Mouse (Mus musculus) embryonic facial prominence, embryonic 11.5 days (tissue): ENCODE results near the gene Ptges3. TPM values are rescaled to one million over a fixed set of nuclear protein-coding genes. Genes with fewer than 3 reads are reported as not detected.

Source experiments
- ATAC-seq: fragments of 200-750 bp; cut with Nextera tagmentation; replicated peaks from 2 replicates; pipeline ENCODE4 v1.8.0; 2017; ENCODE audit warnings: low read depth; ENCODE audit not compliant: insufficient number of reproducible peaks, low FRiP score, low TSS enrichment
- DNase-seq: peaks from one replicate; pipeline ENCODE4 v3.0.0-alpha.2; 2015; ENCODE audit warnings: low spot score
- H3K27ac ChIP-seq: fragments of 300-500 bp; sonication (generic); replicated peaks from 2 replicates; pipeline ENCODE4 v1.5.1; 2014; ENCODE audit warnings: mild to moderate bottlenecking, low read depth, low read length, control low read depth
- H3K27me3 ChIP-seq: fragments of 300-500 bp; sonication (generic); 2 replicates; pipeline ENCODE4 v1.6.1; 2014; ENCODE audit warnings: mild to moderate bottlenecking, low read length, moderate library complexity, mixed read lengths; ENCODE audit not compliant: control insufficient read depth, insufficient read depth
- H3K36me3 ChIP-seq: fragments of 300-500 bp; sonication (generic); replicated peaks from 2 replicates; pipeline ENCODE4 v1.6.1; 2014; ENCODE audit warnings: low read depth, mild to moderate bottlenecking, low read length, moderate library complexity, mixed read lengths; ENCODE audit not compliant: control insufficient read depth, insufficient read depth
- H3K4me1 ChIP-seq: fragments of 300-500 bp; sonication (generic); 2 replicates; pipeline ENCODE4 v1.6.1; 2014; ENCODE audit warnings: low read length, mixed read lengths; ENCODE audit not compliant: control insufficient read depth, insufficient read depth
- H3K4me2 ChIP-seq: fragments of 300-500 bp; sonication (generic); 2 replicates; pipeline ENCODE4 v1.6.1; 2014; ENCODE audit warnings: low read depth, mild to moderate bottlenecking, control low read depth, low read length, moderate library complexity
- H3K4me3 ChIP-seq: fragments of 300-500 bp; sonication (generic); 2 replicates; pipeline ENCODE4 v1.5.1; 2014; ENCODE audit warnings: low read depth, low read length, control low read depth
- H3K9ac ChIP-seq: fragments of 300-500 bp; sonication (generic); replicated peaks from 2 replicates; pipeline ENCODE4 v1.6.1; 2014; ENCODE audit warnings: mild to moderate bottlenecking, control low read depth, low read length
- H3K9me3 ChIP-seq: fragments of 300-500 bp; sonication (generic); replicated peaks from 2 replicates; pipeline ENCODE4 v1.6.1; 2016; ENCODE audit warnings: mild to moderate bottlenecking, low read length, inconsistent platforms, mixed read lengths; ENCODE audit not compliant: control insufficient read depth
- WGBS: fragments of 180-500 bp; shearing (Covaris S2); extraction: QIAGEN DNeasy Blood & Tissue Kit; methylation state at CpG from one replicate; pipeline ENCODE4 v1.1.7; 2014; 5-methylcytosine and 5-hydroxymethylcytosine counted together
- polyA plus RNA-seq: library from polyadenylated mRNA; unstranded; fragments of >200 nt; fragmentation: Nextera tagmentation; extraction: Ambion mirVana; gene quantifications from 2 replicates; pipeline ENCODE4 v1.2.1, GENCODE M21; 2014

Gene Ptges3
- polyA plus RNA-seq, 1 experiment from 2014 or later = 733 TPM

DNA sequence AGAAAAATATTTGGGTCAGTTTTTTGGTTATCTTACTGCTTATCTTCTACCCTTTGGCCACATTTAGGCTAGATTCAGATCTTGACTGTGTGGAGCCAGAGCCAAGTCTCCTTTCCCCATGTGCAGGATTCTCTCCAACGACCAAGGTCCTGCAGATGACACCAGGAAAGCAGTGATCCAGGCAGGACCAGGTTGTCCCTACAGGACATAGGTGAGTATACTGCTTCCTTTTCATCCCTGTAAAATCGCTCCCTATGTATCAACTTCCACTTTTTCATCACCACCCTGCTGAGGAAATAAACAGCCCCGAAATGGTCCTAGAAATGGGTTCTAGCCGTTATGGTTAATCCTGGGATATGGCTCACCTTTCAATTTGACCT, 37.5 kb downstream of the Ptges3 start:
- no peaks in the 10 kb centered on the region for H3K27me3 ChIP-seq
- no peak overlapping the region; the same call in 1 of the 2 replicates for H3K27ac ChIP-seq

DNA sequence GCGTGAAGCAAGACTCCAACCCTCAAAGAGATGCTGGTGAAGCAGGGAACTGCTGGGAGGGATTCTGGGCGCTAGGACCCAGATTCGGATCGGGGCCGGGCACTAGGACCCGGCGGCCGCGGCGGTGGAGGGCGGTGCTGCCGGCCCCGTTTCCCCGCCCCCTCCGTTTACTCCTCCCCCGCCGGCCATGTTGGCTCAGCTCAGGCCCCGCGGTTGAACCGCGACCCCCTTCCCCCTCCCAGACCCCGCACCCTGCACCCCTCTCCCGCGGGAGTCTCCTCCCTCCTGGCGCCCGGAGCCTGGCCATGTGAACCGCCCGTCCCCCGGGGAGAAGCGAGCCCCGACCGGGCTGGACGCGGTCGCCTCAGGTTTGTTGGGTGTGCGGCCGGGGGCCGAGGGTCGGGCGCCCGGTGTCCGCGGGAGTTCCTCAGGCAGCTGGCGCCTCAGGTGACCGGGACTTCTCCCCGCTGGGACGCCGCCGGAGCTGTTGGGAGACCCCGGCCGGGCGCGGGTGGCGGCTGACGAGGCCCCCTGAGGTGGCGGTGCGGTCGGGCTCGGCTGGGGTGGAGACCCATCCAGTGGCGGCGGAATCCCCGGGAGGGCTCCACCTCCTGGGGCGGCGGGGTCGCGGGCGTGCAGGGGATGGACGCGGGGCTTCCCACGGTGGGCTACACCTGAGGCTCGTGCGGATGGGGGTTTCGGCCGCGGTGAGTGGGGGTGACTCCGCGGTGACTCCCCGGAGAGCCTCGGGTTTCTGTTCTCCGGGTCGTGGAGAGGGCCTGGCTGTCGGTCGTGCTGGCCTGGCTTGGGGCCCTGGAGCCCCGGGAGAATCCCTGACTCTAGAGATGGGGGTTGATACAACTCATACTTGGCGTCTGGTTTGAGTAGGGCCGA, 38.2 kb downstream of the Ptges3 start:
- Histone ChIP-seq H3K4me1 (peaks cover 1% of the 10 kb centered on the region), H3K9me3 (no peaks in the 10 kb centered on the region), H3K27me3 (no peaks in the 10 kb centered on the region), H3K36me3 (no peaks in the 10 kb centered on the region), H3K9ac (peak overlapping the region; percentile 85), H3K27ac (peak overlapping the region; percentile 10), H3K4me3 (peak overlapping the region; percentile 93), H3K4me2 (peak overlapping the region; percentile 65)
- DNase-seq = peak; percentile 94
- under 1% methylated on average over 75 of the region's 86 CpGs for WGBS
- ATAC-seq = peak; percentile 72

More for the DNA sequence above, 37.5 kb downstream of the Ptges3 start:
- DNase-seq (no peak), ATAC-seq (no peak)
- H3K4me2 ChIP-seq = no peak overlapping the region
- H3K36me3 ChIP-seq = no peaks in the 10 kb centered on the region
- H3K9ac ChIP-seq = no peak overlapping the region; the same call in 1 of the 2 replicates
- peak overlapping the region; percentile 93 for H3K4me3 ChIP-seq
- WGBS = 13% methylated on average over 4 of the region's 4 CpGs
- no peaks in the 10 kb centered on the region for H3K9me3 ChIP-seq
- H3K4me1 ChIP-seq = peaks cover 6% of the 10 kb centered on the region

DNA sequence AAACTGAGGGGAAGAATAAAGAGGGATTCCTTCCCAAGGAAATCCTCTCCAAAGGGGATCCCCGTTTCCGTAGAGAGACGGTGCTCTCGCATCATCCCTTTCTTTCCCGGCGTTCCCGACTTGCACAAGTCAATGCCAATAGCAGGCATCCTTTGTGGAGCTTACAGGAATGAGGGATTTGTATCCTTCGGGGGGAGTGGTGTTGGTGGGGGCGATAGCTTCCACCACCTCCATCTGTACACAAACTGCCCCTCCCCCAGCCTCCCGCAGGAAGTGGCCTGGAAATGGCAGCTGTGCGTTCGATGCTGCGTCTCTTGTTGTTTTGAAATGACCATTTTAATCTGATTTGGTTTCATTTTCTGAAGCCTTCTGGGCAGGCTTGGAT, 38.8 kb downstream of the Ptges3 start:
- ATAC-seq (no peak), DNase-seq (peak; percentile 57)
- Histone ChIP-seq H3K27me3 (no peaks in the 10 kb centered on the region), H3K9ac (peak overlapping the region; percentile 85), H3K27ac (peak overlapping the region; percentile 10; the same call in 1 of the 2 replicates), H3K4me3 (peak overlapping the region; percentile 93), H3K36me3 (no peaks in the 10 kb centered on the region), H3K4me2 (peak overlapping the region; percentile 65), H3K9me3 (no peaks in the 10 kb centered on the region), H3K4me1 (no peaks in the 10 kb centered on the region; the same call in none of the 2 replicates)
- WGBS = 0% methylated on average over 13 of the region's 13 CpGs

DNA sequence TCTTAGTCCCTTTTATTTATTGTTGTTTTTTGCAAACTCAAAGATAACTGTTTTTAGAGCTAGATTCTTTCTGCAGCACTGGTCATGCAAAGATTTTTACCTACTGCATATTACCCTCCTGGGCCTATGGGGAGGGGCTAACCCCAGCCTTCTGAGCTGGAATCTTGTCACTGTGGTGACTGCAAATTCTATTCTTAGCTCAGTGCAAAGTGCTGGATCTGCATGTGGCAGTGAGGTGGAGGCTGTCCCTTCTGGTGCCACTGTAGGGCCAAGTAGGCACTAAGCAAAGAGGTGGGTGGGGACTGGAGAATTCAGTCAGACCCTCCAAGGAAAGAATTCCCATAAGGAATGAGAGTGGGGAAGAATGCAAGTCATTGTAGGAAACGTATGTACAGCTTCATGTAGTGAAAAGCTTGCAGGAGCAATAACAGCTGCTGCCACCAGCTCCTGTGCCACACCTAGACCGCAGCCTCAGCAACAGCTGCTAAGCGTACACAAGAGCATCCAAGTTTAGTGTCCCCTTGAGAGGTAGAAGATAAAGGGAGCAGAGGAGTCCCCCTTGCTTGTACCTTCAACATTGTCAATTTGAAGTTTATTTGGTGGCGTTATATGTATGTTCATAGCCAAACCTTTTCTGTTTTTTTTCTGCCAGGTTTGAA, 51.5 kb downstream of the Ptges3 start:
- no peak overlapping the region for H3K9ac ChIP-seq
- H3K4me2 ChIP-seq = no peak overlapping the region
- WGBS = 87% methylated on average over 4 of the region's 4 CpGs
- no peak overlapping the region for H3K27ac ChIP-seq
- no peaks in the 10 kb centered on the region for H3K9me3 ChIP-seq
- DNase-seq (no peak), ATAC-seq (no peak)
- peaks cover 12% of the 10 kb centered on the region for H3K36me3 ChIP-seq
- H3K4me3 ChIP-seq = no peak overlapping the region
- no peaks in the 10 kb centered on the region for H3K27me3 ChIP-seq
- H3K4me1 ChIP-seq = no peaks in the 10 kb centered on the region

DNA sequence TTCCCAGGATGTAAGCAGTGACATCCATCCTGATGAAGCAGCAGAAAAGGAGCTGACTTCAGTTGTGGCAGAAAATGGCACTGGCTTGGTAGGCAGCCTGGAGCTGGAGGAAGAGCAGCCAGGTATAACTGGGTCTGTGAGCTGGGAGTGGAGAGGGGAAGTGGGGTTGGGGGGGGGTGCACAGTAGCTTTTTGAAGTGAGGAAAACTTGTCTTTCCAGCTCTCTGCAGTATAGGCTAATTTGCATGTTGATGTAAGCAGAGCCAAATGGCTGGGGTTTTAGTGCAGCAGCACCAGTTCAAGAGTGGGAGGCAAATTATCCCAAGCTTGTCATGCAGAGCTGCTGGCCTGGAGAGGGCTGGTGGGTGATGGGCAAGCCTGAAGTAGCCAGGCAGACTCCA, 52.5 kb downstream of the Ptges3 start:
- H3K4me1 ChIP-seq = no peaks in the 10 kb centered on the region
- H3K4me3 ChIP-seq = no peak overlapping the region
- no peaks in the 10 kb centered on the region for H3K9me3 ChIP-seq
- H3K27me3 ChIP-seq = no peaks in the 10 kb centered on the region
- no peak overlapping the region for H3K27ac ChIP-seq
- peaks cover 14% of the 10 kb centered on the region for H3K36me3 ChIP-seq
- no peak overlapping the region for H3K4me2 ChIP-seq
- DNase-seq (no peak), ATAC-seq (no peak)
- no peak overlapping the region for H3K9ac ChIP-seq

DNA sequence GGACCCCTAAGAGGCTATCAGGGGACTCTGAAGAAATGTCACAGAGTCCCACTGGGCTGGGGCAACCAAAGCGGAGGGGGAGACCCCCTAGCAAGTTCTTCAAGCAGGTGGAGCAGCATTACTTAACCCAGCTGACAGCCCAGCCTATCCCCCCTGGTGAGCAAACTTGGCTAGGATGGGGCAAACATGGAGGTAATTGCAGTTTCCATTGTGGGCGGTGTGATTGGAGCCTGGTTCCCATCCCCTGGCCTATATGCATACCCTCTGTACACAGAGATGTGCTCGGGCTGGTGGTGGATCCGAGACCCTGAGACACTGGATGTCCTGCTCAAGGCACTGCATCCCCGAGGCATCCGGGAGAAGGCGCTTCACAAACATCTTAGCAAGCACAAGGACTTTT, 65.1 kb downstream of the Ptges3 start:
- H3K4me1 ChIP-seq = no peaks in the 10 kb centered on the region
- no peak overlapping the region for H3K4me3 ChIP-seq
- no peaks in the 10 kb centered on the region for H3K9me3 ChIP-seq
- ATAC-seq (no peak), DNase-seq (no peak)
- peaks cover 27% of the 10 kb centered on the region for H3K36me3 ChIP-seq
- H3K27me3 ChIP-seq = no peaks in the 10 kb centered on the region
- no peak overlapping the region for H3K4me2 ChIP-seq
- no peak overlapping the region for H3K9ac ChIP-seq
- WGBS = 94% methylated on average over 7 of the region's 7 CpGs
- no peak overlapping the region for H3K27ac ChIP-seq

DNA sequence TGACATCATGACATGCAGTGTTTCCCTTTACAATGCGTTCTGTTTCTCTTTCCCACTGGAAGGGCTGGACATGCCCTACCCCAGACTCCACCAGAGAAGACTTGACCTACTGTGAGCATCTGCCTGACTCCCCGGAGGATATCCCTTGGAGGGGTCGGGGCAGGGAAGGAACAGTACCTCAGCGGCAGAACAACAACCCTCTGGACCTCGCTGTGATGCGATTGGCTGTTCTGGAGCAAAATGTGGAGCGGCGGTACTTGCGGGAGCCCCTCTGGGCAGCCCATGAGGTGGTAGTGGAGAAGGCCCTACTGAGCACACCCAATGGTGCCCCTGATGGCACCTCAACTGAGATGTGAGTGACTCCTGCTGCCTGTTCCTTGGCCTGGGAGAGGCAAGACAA, 66.1 kb downstream of the Ptges3 start:
- H3K27ac ChIP-seq = no peak overlapping the region
- H3K4me2 ChIP-seq = no peak overlapping the region
- H3K9ac ChIP-seq = no peak overlapping the region
- no peaks in the 10 kb centered on the region for H3K4me1 ChIP-seq
- WGBS = 94% methylated on average over 9 of the region's 9 CpGs
- no peak overlapping the region for H3K4me3 ChIP-seq
- DNase-seq (no peak), ATAC-seq (no peak)
- H3K36me3 ChIP-seq = peaks cover 27% of the 10 kb centered on the region
- no peaks in the 10 kb centered on the region for H3K27me3 ChIP-seq
- no peaks in the 10 kb centered on the region for H3K9me3 ChIP-seq

DNA sequence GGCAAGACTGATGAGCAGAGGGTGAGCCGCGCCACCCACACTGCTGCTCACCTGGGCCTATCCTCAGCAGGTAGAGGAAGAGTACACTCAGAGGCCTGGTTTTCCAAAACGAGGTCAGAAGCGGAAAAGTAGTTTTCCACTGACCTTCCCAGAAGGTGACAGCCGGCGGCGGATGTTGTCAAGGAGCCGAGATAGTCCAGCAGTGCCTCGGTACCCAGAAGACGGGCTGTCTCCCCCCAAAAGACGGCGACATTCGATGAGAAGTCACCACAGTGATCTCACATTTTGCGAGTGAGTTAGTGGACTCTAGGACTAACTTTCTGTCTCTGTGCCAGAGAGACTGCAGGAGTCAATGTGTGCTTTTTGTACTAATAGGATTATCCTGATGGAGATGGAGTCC, 67.2 kb downstream of the Ptges3 start:
- 92% methylated on average over 14 of the region's 14 CpGs for WGBS
- DNase-seq (no peak), ATAC-seq (no peak)
- Histone ChIP-seq H3K36me3 (peaks cover 26% of the 10 kb centered on the region), H3K9ac (no peak overlapping the region), H3K27ac (no peak overlapping the region), H3K4me3 (no peak overlapping the region), H3K4me2 (no peak overlapping the region), H3K9me3 (no peaks in the 10 kb centered on the region), H3K4me1 (no peaks in the 10 kb centered on the region), H3K27me3 (no peaks in the 10 kb centered on the region)
